Mouse (Mus musculus) left cerebral cortex, postnatal 4 days (tissue): ENCODE results near the gene Os9. TPM values are rescaled to one million over a fixed set of nuclear protein-coding genes. Genes with fewer than 3 reads are reported as not detected.

ENCODE experiments used
- DNase-seq: peaks from one replicate; pipeline ENCODE4 v3.0.0-alpha.2; 2022
- intact Hi-C: fragments of 180-260 bp; cut with DNase I; formaldehyde crosslinking; loops from one replicate; pipeline ENCODE4 v1.15.1; 2025
- total RNA-seq, 2 experiments: library from RNA; stranded (reverse); gene quantifications; 2 replicates each; pipeline ENCODE4 v1.2.3; 2021

Gene Os9
- total RNA-seq, 2 experiments from 2014 or later, result 86.3 to 90.7 TPM

DNA sequence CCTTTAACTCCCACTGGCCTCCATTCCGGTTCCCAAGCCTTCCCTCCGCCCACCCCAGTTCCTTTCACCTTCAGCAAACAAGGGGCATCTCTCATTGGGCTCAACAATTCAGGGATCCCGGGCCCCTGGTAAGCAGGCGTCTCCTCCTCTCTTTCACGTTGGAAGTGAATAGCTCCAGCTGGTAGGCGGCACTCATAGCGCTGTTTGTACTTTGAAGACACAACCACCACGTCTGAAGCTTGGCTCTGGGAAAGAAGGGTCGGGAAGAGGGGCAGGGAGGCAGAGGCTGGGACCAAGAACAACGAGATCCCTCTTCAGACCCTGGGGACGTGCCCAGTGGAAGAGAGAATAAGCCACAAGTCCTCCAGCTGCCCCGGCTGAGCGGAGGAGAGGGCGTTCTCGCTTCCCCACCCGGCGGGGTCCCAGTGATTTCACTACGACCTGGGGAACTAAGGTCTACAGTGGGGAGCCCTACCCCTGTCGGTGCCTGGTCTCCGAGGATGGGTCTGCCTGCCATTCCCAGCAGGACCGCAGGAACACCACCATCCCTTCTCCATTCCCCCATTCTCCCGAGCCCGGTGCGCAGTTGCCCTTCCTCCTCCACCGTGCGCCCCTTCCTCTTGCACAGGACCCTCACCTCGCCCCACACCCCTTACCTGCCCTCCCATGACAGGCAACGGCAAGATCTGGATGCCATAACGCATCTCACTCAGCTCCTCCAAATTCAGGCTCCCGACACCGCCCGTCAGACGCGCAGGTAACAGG is 448 bp downstream of the Os9 start:
- DNase-seq, result peak; percentile 29
- intact Hi-C loops, result loop anchor here (5.0 kb wide), 1 partner anchor 47 kb away; the partner anchor contains the start of gene B4galnt1

DNA sequence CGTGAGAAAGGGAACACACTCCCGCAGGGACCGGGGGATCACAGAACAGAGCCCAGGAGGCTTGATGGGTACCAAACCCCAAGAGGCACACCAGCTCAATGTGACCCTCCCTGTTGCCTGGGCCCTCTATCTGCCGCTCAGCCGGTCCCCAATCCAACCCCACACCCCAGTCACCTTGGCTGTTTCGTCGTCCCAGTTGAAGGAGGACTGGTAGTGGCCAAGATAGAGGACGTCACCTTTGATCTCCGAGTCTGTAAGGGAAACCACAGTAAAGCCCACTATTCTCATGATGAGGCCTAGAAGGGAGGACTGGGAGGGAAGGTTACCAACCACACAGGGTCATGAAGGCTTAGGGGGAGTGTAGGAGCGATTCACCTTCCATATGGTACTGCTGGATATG is 1.7 kb downstream of the Os9 start:
- intact Hi-C loops, result no loop called here
- no peak for DNase-seq

DNA sequence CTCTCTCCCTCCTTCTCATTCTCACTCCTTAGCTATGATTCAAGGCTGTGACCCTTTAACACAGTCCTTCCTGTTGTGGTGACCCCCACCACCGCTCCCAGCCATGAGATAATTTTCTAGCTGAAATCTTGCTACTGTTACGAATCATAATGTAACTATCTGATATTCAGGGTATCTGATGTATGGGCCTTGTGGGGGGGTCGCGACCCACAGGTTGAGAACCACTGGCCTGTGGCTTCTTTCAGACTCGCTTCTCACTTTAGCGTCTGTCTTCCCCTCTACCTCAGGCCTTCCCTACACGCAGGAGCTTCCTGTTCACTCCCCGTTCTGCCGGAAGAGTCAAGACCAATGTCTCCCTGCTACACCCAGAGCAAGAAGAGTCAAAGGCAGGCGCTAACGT is 2.5 kb downstream of the Os9 start:
- DNase-seq, result no peak
- intact Hi-C loops, result no loop called here

DNA sequence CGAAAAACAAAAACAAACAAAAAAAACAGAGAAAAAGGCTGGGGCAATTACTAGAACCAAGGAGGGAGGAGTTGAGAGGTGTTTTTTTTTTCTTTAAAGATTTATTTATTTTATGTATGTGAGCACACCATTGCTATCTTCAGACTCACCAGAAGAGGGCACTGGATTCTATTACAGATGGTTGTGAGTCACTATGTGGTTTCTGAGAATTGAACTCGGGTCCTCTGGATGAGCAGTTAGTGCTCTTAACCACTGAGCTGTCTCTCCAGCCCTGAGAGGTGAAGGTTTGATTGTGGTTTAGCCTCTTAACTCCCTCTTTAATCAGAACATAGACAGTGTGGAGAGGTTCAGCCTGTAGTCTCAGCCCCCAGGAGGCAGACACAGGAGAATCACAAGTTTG is 5.9 kb downstream of the Os9 start:
- no peak for DNase-seq
- intact Hi-C loops, result no loop called here

DNA sequence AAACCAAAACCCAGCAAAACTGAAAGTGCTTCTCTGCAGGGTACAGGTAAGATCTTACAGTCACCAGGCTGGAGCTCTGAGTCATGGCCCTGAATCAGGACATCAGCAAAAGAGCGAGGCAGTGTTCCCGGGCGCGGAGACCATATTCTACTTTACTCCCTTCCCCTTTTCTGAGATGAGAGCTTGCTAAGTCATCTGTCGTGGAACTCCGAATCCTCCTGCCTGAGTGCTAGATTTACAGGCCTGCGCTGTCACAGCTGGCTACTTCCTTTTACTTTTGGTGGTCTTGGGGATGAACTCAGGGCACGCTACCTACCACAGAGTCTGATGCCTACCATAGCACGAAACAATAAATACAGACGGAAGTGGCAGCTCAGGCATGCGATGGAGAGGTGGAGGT is 6.5 kb downstream of the Os9 start:
- no peak for DNase-seq
- intact Hi-C loops, result no loop called here

DNA sequence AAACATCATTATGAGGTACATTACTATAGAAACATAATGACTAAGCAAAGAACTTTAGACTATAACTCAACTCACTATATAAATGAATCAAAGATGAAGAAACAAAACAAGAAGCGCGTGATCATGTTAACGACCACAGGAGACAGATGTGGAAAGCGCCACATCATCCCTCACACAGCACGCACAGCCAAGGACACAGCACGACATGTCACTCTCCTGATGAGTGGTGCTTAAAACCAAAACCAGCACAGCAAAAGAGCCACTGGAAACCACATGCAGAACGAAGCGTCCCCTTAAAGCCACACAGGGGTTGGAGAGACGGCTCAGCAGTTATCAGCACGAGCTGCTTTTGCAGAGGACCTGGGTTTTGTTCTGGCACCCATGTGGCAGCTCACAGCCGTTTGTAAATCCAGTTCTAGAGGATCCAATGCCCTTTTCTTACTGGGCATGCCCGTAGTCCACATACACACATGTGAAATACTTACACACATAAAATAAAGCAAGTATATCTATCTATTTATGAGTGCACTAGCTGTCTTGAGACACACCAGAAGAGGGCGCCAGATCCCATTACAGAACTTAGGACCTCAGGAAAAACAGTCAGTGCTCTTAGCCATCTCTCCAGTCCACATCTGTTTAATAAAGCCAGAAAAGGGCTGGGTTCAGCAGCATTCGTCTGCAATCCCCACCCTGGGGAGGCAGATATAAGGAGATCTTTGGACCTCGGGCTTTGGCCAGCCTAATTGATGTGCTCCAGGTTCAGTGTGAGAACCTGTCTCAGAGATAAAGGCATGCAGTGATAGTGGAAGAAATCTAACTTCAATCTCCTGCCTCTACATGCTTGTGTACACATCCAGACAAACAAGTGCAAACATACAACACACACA is 9.7 kb downstream of the Os9 start:
- intact Hi-C loops, result no loop called here
- DNase-seq, result no peak

DNA sequence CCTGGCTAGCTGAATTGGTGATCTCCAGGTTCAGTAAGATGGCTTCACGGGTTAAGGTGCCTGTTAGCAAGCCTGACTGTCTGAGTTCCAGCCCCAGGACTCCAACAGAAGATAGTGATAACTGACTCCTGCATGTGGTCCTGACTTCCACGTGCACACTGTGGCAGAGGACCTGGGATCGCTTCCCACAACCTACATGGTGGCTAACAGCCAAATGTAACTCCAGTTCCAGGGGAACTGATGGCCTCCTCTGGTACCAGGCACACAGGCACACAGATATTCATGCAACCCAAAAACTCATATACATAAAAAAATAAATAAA is 12.7 kb downstream of the Os9 start:
- intact Hi-C loops, result no loop called here
- no peak for DNase-seq

DNA sequence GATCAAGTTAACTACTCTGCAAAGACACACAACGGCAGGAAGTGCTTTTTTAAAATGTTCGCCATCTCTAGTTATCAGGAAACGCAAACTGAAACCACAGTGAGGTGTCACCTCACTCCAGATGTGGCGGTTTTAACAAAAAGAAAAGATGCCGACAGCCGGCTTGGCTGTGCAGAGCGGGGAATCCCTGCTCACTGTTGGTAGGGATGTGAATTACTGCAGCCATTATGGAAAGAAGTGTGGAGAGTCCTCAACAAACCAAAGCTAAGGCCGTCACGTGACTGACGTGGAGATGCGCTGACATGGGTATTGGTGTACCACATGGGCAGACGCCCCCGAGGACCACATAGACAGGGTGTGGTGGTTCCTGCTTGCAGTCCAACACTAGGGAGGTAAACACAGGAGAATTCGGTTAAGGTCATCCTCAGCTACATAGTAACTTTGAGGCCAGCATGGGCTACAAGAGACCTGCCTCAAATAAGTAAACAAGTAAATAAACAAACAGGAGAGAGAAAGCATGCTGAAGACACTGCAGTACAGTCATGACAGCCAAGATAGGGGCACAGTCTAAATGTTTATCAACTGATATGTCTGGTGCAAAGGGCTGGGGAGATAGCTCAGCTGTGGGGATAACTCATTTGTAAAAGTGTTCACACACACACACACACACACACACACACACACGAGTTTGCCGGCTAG is 13.2 kb downstream of the Os9 start:
- intact Hi-C loops, result no loop called here
- no peak for DNase-seq

DNA sequence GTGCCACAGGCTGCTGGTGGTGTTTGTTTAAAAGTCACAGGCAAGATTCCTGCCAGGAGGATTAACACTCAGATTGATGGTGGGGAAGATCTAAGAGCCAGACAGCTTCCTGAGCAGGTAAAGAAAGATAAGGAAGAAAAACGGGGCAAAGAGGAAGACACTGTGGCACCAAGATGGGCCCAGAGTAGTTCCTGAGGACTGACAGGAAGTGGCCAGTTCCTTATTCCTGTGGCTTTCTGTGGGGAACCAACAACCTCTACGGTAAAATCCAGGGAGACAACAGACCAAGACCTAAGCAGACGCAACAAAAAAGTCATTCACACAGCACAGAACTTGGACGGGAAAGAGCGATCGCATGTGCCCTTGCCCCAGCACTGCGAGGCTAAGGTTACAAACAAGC is 17.3 kb downstream of the Os9 start:
- no peak for DNase-seq
- intact Hi-C loops, result no loop called here

DNA sequence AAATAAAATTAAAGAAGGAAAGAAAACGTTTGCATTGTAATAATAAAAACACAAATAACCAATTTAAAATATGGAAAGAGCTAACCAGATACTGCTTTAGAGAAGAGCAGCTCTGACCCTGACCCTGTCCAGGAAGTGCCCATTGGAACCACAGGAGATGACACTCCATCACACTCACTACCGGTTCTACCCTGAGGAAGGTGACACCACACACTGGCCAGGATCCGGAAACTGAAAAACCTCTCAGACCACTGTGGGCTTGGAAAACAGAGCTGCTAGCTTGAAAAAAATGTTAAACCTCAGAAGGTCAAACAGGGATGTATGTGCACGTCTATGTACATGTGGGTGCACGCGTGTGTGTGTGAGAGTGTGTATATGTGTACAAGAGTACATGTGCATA is 19.8 kb downstream of the Os9 start:
- DNase-seq, result no peak
- intact Hi-C loops, result no loop called here

DNA sequence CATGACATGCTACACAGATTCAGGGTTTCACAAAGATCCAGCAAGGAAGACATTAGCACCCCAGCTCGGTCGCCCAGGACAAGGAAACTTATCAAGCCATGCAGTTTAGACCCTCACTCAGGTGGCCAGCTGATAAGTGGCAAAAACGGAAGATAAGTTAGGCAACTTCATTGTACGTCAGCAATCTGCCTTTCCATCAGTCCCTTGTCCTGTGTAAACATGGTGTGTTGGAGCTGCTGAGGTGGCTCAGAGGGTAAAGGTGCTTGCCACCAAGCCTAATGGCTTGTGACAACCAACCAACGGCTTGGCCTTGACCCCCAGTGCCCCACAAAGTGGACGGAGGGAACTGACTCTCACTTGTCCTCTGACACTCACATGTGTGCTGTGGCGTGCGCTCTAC is 20.5 kb downstream of the Os9 start:
- DNase-seq, result no peak
- intact Hi-C loops, result no loop called here

DNA sequence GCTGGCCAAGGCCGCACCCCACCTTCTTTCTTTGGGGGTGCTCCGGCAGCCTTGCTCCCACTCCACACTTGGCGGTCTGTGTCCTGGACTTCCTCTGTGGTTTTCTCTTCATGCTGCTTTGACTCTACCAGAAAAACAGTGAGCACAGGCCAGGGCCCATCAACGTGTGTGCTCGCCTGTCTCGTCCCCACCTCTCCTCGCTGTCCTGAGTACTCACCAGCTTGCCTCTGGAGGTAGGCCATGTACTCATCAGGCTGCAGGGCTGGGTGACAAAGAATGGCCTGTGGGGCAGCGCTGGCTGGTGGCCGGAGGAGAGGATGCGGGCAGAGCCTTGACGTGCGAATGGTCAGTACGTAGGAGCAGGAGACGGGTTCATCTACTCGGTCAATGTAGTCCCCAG is 21.1 kb downstream of the Os9 start:
- no peak for DNase-seq
- intact Hi-C loops, result no loop called here

DNA sequence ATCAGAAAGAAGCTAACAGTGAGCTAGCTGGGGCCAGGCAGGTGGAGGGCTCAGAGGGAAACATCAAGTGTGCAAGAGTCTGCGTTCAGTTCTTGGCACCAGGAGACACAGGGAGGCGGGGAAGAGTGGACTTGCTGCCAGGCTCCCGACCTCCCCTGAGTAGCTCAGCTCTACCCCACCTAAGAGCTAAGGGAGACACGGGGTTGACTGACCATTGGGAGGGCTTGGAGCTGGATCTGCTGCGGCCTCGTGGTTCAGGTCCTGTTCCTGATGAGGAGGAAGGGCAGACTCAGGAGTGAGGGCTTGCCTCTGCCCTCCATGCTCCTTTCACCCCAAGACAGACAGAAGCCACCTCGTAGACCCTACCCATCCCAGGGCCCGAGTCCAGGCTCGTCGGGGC is 21.7 kb downstream of the Os9 start:
- intact Hi-C loops, result no loop called here
- DNase-seq, result no peak

DNA sequence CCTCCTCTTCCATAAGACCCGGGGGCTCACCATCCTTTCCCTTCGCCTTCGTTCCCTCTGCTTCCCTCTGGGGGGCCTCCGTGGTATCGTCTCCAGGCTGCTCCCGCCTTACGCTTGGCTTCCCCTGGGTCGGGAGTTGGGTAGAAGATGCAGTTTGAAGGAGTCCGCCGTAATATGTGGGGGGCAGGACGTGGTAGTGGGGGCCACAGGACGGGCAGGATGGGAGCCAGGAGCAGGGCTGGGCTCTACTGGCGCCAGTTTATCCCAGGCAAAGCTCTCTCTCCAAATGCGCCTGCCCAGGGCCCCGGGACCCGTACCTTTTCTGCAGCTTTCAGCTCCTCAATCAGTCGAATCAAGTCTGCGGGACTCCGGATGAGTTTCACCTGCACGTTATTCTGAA is 22.4 kb downstream of the Os9 start:
- no peak for DNase-seq
- intact Hi-C loops, result no loop called here

DNA sequence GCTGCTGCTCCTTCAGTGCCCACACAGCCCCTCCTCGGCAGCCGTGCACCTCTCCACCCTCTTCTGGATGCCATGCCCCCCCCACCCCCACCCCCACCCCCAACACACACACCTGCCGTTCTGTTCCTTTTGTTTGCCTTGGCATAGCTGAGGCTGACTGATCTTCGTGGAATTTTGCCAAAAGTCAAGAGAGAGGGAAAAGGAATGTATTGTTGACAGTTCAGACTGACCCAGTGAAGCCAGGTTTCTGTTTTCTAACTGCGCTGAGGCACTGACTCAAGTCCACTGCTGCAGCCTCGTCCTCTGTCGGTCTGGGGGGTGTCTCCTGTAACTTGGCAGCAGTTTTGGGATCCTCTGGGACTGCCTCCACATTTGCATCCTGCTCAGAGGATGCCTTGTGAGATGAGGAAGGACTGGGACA is 26.5 kb downstream of the Os9 start:
- no peak for DNase-seq
- intact Hi-C loops, result no loop called here

DNA sequence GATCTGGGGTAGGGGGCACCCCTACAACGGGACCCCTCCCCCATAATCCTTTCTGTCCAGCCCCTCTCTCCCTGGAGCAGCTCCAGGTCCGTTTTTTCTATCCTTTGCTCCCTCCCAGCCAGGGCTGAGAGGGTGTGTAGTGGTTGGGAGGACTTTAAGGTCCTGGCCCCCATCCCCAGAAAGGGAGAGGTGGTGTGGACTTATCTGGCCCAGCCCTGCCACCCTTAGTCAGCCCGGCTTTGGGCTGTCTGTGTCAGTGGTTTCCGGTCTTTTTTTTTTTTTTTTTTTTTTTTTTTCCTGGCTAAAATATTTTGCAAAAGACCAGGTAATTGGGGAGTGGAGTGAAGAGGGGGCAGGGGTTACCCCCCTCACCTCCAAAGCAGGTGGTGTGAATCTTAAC is 28.2 kb downstream of the Os9 start:
- DNase-seq, result no peak
- intact Hi-C loops, result no loop called here

DNA sequence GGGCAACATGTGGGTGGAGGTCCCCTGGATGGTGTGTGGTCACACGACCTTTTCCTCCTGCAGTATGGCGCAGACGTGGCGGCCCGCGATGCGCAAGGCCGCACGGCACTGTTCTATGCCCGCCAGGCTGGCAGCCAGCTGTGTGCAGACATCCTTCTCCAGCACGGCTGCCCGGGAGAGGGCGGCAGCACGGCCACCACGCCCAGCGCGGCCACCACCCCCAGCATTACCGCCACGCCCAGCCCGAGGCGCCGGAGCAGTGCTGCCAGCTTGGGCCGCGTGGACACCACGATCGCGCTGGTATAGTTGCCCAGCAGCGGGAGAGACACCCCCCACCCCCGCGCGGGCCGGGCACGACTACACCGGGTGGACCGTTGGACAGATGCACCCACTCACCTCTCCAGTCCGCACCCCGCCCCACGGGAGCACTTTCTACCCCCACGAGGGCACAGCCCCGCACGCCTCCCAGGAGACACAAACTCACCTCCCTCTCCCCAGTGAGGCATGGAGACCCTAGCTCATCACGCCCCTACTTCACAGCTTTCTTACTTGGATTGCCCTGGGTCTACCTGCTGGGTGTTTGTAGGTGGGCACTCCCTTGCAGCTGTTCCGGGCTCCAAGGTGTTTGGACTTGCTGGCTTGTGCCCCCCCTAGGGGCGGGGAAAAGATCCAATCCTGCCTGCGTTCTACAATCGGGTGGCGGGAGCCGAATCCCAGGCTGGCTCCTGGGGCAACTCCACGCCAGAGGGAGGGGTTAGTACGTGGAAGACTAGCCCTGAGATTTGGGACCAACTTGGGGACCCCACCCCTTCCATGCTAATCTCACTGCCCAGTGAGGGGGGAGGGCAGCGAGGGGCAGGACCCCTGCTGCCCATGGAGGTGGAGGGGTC is 29.2 kb downstream of the Os9 start:
- intact Hi-C loops, result no loop called here
- peak; percentile 55 for DNase-seq

DNA sequence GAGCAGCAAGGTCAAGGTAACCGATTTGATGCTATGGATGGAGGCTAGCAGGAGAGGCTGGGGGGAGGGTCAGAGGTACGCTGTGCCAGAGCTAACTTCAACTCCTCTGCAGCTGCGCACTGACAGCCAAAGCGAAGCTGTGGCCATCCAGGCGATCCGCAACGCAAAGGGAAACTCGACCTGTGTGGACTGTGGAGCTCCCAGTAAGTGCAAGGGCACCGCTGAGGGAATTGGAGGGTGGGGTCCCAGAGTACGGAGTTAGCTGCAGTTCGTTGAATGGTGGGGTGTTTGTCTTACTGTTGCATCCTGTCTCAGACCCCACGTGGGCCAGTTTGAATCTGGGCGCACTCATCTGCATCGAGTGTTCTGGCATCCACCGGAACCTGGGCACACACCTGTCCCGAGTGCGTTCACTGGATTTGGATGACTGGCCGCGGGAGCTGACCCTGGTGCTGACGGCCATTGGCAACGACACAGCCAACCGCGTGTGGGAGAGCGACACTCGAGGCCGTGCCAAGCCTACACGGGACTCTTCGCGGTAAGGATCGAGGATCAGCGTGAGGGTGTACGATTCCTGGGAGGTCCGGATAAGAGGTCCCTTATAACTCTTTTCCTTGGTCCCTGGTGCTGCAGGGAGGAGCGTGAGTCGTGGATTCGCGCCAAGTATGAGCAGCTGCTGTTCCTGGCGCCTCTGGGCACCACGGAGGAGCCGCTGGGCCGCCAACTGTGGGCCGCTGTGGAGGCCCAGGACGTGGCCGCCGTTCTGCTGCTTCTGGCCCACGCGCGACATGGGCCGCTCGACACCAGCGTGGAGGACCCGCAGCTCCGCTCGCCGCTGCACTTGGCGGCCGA is 30.1 kb downstream of the Os9 start:
- intact Hi-C loops, result no loop called here
- peak; percentile 72 for DNase-seq

DNA sequence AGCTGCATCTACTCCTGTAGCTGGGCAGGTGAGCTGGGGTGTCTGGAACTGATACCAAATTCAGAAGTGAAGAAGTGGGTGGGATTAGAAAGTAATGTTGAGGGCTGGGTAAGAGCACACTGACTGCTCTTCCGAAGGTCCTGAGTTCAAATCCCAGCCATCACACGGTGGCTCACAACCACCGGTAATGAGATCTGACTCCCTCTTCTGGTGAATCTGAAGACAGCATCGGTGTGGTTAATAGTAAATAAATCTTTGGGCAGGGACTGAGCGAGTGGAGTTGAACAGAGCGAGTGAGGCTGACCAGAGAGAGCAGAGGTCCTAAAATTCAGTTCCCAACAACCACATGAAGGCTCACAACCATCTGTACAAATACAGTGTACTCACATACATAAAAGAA is 35.3 kb downstream of the Os9 start:
- intact Hi-C loops, result no loop called here

DNA sequence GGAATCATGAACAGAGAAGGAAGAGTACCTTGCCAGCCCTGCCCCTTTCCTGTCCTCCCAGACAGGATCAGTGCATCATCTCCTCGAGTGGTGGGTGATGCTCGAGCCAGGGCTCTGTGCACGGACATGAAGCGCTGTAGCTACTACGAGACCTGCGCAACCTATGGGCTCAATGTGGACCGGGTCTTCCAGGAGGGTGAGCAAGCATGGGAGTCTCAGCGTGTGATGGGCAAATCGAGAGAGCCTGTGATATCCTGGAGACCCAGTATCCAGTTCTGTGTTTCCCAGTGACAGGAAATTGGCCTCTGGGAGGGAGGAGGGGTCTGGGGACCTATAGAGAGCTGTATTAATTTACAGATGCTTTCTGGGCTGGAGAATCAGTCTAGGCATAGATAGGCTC is 35.9 kb downstream of the Os9 start:
- no peak for DNase-seq
- intact Hi-C loops, result no loop called here

More for the DNA sequence above, 35.3 kb downstream of the Os9 start:
- no peak for DNase-seq
